Mouse (Mus musculus) 416B (cell line): Measurements from ENCODE around the gene Lrrc59.
A peak's percentile ranks its signal among the peaks of the same experiment; 100 is the strongest.

Experiments used
- DNase-seq: peaks from one replicate; pipeline ENCODE4 v3.0.0; 2011; ENCODE audit warnings: low read depth

Lrrc59 gene

GRCm38 (mm10) chr11:94629199-94629883 lies at the start of gene Lrrc59:
TSS of gene Lrrc59 (plus strand) at chr11:94629767.
- DNase-seq, result peak; percentile 91

- no peak for DNase-seq
Measured at GRCm38 (mm10) chr11:94580111-94580740, 49.3 kb upstream of the Lrrc59 start.

GRCm38 (mm10) chr11:94585091-94585490 lies 44.5 kb upstream of the Lrrc59 start:
- DNase-seq, result no peak

GRCm38 (mm10) chr11:94587511-94587910 lies 42.1 kb upstream of the Lrrc59 start:
- DNase-seq, result no peak

GRCm38 (mm10) chr11:94596311-94596852 lies 33.2 kb upstream of the Lrrc59 start:
- peak; percentile 91 for DNase-seq

- DNase-seq, result peak; percentile 61
Measured at GRCm38 (mm10) chr11:94597319-94597718, 32.2 kb upstream of the Lrrc59 start.

GRCm38 (mm10) chr11:94598437-94599120 lies 31.0 kb upstream of the Lrrc59 start:
- no peak for DNase-seq

GRCm38 (mm10) chr11:94600447-94600846 lies 29.1 kb upstream of the Lrrc59 start:
- DNase-seq, result no peak

- peak; percentile 89 for DNase-seq
Measured at GRCm38 (mm10) chr11:94601321-94602281, 28.0 kb upstream of the Lrrc59 start, which contains the start of gene Acsf2. TSS of gene Acsf2 (minus strand) at chr11:94601871.

- no peak for DNase-seq
Measured at GRCm38 (mm10) chr11:94602356-94602955, 27.1 kb upstream of the Lrrc59 start.

GRCm38 (mm10) chr11:94610744-94611740 lies 18.5 kb upstream of the Lrrc59 start:
- peak; percentile 61 for DNase-seq

GRCm38 (mm10) chr11:94614603-94615002 lies 15.0 kb upstream of the Lrrc59 start:
- DNase-seq, result no peak

GRCm38 (mm10) chr11:94615494-94615893 lies 14.1 kb upstream of the Lrrc59 start:
- DNase-seq, result no peak

GRCm38 (mm10) chr11:94617646-94618045 lies 11.9 kb upstream of the Lrrc59 start:
- no peak for DNase-seq

GRCm38 (mm10) chr11:94620766-94621457 lies 8.7 kb upstream of the Lrrc59 start:
- DNase-seq, result no peak

GRCm38 (mm10) chr11:94621458-94621852 lies 8.1 kb upstream of the Lrrc59 start:
- no peak for DNase-seq

- no peak for DNase-seq
Measured at GRCm38 (mm10) chr11:94622162-94622561, 7.4 kb upstream of the Lrrc59 start.

- no peak for DNase-seq
Measured at GRCm38 (mm10) chr11:94629884-94630198, 274 bp downstream of the Lrrc59 start.
